Mouse (Mus musculus) liver, adult 2 months (tissue): Measurements from ENCODE around the gene Tpm4.

ENCODE experiments used
- CTCF ChIP-seq: fragments of 200-500 bp; IDR thresholded peaks from 2 replicates; pipeline ENCODE4 v1.5.1; 2011; ENCODE audit warnings: low read depth, low read length, control low read depth
- POLR2A ChIP-seq: fragments of 200-500 bp; IDR thresholded peaks from 2 replicates; pipeline ENCODE4 v1.6.1; 2011; ENCODE audit warnings: low read length, control low read depth; ENCODE audit not compliant: insufficient read depth; ENCODE audit errors: extremely low read depth

GRCm38 (mm10) chr8:72138456-72138855 lies 3.7 kb downstream of the Tpm4 start:
- TF ChIP-seq POLR2A (no peak), CTCF (no peak)
